Mouse (Mus musculus) megakaryocyte, embryonic 14.5 days (primary cell): ENCODE data around the gene Aatf. TPM values are rescaled to one million over a fixed set of nuclear protein-coding genes. Genes with fewer than 3 reads are reported as not detected.
"Not testable (repeated sequence)": the region's sequence is repeated elsewhere in the genome, so short reads cannot be mapped to it uniquely, and the experiment has no call there.

Experiments
- H3K27me3 ChIP-seq: replicated peaks from 2 replicates; pipeline ENCODE3; 2012; ENCODE audit warnings: inconsistent platforms
- H3K36me3 ChIP-seq: replicated peaks from 2 replicates; pipeline ENCODE3; 2012; ENCODE audit warnings: low read length, inconsistent platforms, mixed read lengths
- H3K4me1 ChIP-seq: 2 replicates; pipeline ENCODE4 v1.6.1; 2012; ENCODE audit warnings: inconsistent platforms
- H3K4me3 ChIP-seq: replicated peaks from 2 replicates; pipeline ENCODE3; 2012; ENCODE audit warnings: moderate library complexity, mild to moderate bottlenecking, inconsistent platforms
- H3K9me3 ChIP-seq: 2 replicates; pipeline ENCODE4 v1.6.1; 2012; ENCODE audit warnings: inconsistent platforms
- FLI1 ChIP-seq: IDR thresholded peaks from 2 replicates; pipeline ENCODE4 v1.6.1; 2012; ENCODE audit warnings: low read length, inconsistent platforms, mixed read lengths
- GATA1 ChIP-seq: IDR thresholded peaks from 3 replicates; pipeline ENCODE4 v1.6.1; 2012; ENCODE audit warnings: mixed read lengths, low read length, inconsistent platforms, borderline replicate concordance
- polyA plus RNA-seq: library from polyadenylated mRNA; stranded (reverse); fragments of >175 nt; gene quantifications from 2 replicates; pipeline ENCODE4 v1.2.3, GENCODE M21; 2012; ENCODE audit warnings: low replicate concordance; ENCODE audit not compliant: insufficient read depth

The Aatf gene
- polyA plus RNA-seq, 1 experiment, result 13.5 TPM

- peaks cover 7% of the 10 kb centered on the region for H3K9me3 ChIP-seq
- H3K4me3 ChIP-seq, result no peak overlapping the region
- peaks cover 29% of the 10 kb centered on the region for H3K27me3 ChIP-seq
- H3K4me1 ChIP-seq, result peaks cover 7% of the 10 kb centered on the region; the same call in 1 of the 2 replicates
- no peaks in the 10 kb centered on the region for H3K36me3 ChIP-seq
- TF ChIP-seq GATA1 (no peak), FLI1 (no peak)
Observed at GRCm38 (mm10) chr11:84411642-84412018, 101.7 kb downstream of the Aatf start.

DNA sequence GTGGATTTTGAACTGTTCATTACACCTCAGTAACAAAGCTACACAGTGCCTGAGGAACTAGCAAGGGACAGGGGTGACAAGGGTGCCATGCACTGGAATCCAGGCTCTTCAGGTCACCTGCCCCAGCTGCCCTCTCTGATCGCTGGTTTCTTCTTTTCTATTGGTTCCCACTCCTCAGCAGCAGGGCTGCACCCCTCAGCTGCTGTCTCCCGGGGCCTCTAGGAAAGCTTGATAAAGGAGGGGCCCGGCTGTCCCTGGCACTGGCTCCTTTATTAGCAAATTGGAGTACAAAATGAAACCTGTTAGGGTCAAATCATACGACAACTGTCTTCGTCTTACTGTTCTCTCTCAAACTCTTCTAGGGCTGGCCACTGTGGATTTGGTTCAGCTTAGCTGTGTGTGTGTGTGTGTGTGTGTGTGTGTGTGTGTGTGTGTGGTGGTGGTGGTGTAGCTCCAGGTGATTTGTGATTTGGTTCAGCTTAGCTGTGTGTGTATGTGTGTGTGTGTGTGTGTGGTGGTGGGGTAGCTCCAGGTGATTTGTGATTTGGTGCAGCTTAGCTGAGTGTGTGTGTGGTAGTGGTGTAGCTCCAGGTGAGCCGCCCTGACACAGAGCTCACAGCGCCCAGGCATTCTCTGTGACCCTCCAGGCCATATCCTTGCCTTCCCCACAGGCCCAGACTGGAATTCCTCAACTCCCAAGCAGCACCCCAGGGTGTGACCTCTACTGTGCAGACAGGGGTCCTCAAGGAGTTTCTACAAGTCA lies 102.3 kb downstream of the Aatf start:
- Histone ChIP-seq H3K9me3 (peaks cover 8% of the 10 kb centered on the region), H3K36me3 (no peaks in the 10 kb centered on the region), H3K4me1 (peaks cover 7% of the 10 kb centered on the region; the same call in 1 of the 2 replicates), H3K4me3 (no peak overlapping the region), H3K27me3 (peaks cover 25% of the 10 kb centered on the region)
- TF ChIP-seq FLI1 (no peak), GATA1 (no peak)

GRCm38 (mm10) chr11:84410383-84410782 lies 102.9 kb downstream of the Aatf start:
- Histone ChIP-seq H3K4me1 (peaks cover 7% of the 10 kb centered on the region; the same call in 1 of the 2 replicates), H3K9me3 (peaks cover 13% of the 10 kb centered on the region)
- TF ChIP-seq FLI1, result no peak
- no peak for TF ChIP-seq GATA1

DNA sequence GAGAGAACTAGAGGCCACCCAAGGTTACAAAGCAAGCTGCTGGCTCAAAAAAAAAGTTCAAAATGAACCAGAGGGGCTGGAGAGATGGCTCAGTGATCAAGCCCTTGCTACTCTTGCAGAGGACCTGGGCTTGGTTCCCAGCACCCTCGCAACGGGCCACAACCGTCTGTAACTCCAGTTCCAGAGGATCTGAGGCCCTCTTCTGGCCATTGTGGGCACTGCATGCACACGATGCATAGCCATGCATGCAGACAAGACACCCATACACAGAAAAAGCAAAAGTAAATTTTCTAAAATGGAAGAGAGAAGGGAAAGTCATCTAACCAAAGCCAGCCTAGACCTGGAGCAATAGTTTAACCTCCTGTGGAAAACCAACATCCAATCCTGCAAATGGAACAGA lies 106.6 kb downstream of the Aatf start:
- peaks cover 7% of the 10 kb centered on the region for H3K27me3 ChIP-seq
- H3K9me3 ChIP-seq, result peaks cover 14% of the 10 kb centered on the region
- TF ChIP-seq FLI1, result no peak
- TF ChIP-seq GATA1, result no peak
- peaks cover 3% of the 10 kb centered on the region for H3K36me3 ChIP-seq
- no peak overlapping the region for H3K4me3 ChIP-seq
- peaks cover 27% of the 10 kb centered on the region for H3K4me1 ChIP-seq

More at GRCm38 (mm10) chr11:84410383-84410782, 102.9 kb downstream of the Aatf start:
- Histone ChIP-seq H3K36me3 (no peaks in the 10 kb centered on the region), H3K4me3 (no peak overlapping the region), H3K27me3 (peaks cover 25% of the 10 kb centered on the region)

DNA sequence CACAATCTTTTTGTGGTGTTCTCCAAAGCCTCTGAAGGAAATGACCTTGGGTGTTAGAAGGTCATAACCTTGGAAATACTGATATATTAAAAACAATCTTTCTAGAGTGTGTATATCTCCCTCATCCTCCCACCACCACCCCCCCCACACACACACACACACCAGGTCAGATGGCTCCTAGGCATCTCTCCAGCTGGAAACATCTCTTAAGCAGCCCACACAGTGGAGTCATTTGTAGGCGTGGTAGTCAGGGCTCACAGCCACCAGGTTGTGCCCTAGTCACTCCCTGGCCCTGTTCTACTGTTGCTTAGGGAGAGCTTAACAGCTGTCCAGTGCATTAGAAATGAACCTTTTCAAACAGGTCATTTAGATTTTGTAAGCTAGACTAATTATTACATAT lies 118.3 kb downstream of the Aatf start:
- TF ChIP-seq FLI1 (no peak), GATA1 (no peak)
- Histone ChIP-seq H3K4me3 (no peak overlapping the region), H3K9me3 (no peaks in the 10 kb centered on the region), H3K27me3 (no peaks in the 10 kb centered on the region), H3K36me3 (peaks cover 94% of the 10 kb centered on the region), H3K4me1 (0 out of 2 replicates have a peak, but pooled peaks cover 4% of the 10 kb centered on the region)

DNA sequence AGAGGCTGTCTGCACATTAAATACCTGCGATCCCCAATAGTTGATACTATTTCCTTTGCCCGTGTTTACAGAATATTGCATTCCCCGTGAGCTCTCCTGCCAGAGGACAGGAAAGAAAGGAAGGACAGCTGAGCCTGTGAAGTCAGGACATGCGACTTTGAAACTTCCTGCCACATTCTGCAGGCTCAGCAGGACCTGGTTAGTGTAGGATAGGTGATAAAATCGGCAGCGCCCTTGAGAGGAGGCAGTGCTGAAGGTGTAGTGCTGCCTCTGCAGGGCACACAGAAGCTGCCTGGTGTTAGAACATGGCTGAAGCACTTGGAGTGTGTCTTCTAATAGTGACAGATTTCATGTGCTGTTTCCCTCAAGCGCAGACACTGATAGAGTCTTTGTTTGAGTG lies 119.8 kb downstream of the Aatf start:
- Histone ChIP-seq H3K4me3 (no peak overlapping the region), H3K4me1 (0 out of 2 replicates have a peak, but pooled peaks cover 4% of the 10 kb centered on the region), H3K9me3 (no peaks in the 10 kb centered on the region), H3K27me3 (no peaks in the 10 kb centered on the region), H3K36me3 (peaks cover 99% of the 10 kb centered on the region)
- TF ChIP-seq FLI1 (no peak), GATA1 (no peak)

- not testable (repeated sequence) for H3K27me3 ChIP-seq, H3K4me1 ChIP-seq, H3K9me3 ChIP-seq, H3K4me3 ChIP-seq
- H3K36me3 ChIP-seq, result peaks cover 91% of the 10 kb centered on the region
Observed at GRCm38 (mm10) chr11:84392066-84392465, 121.3 kb downstream of the Aatf start.

DNA sequence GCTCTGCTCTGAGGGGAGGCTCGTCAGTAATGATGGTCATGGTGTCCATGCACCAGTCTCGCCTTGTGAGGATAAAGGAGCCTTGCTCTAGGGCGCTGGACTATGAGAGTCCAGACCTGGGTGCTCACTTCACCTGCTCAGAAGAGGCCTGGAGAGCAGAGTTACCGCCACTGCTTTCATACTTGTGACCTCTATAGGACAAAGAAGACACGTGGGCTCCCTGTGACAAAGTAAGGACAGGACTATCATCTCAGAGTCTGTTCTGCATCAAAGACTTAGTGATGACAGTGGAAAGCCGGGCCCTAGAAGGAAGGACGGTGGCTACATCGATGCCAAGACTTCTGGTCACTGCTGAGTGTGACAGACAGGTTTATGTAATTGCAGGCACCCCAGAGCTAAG lies 122.2 kb downstream of the Aatf start:
- TF ChIP-seq FLI1, result no peak
- no peak overlapping the region for H3K4me3 ChIP-seq
- H3K36me3 ChIP-seq, result peaks cover 87% of the 10 kb centered on the region
- H3K4me1 ChIP-seq, result no peaks in the 10 kb centered on the region
- H3K9me3 ChIP-seq, result no peaks in the 10 kb centered on the region
- no peaks in the 10 kb centered on the region for H3K27me3 ChIP-seq

DNA sequence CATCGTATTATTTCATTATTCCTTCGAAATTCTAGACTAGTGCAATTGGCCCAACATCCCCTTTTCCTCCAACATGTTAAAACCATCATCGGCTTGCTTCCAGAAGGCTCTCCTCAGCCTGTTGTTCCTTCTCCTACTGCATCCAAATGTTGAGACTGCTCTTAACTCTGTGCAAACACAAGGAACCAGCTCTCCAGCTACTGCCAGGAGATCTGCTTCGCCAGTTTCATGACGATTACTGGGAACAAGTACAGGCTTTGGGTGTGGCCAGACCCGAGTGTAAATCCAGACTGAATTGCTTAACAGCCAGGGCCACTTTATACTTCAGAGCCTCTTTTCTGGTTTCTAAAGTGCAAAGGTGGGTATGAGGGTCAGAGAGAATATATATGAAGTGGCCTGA lies 124.0 kb downstream of the Aatf start:
- TF ChIP-seq FLI1 (no peak), GATA1 (no peak)
- H3K4me1 ChIP-seq, result no peaks in the 10 kb centered on the region
- H3K9me3 ChIP-seq, result no peaks in the 10 kb centered on the region
- no peaks in the 10 kb centered on the region for H3K27me3 ChIP-seq
- H3K36me3 ChIP-seq, result peaks cover 87% of the 10 kb centered on the region
- no peak overlapping the region for H3K4me3 ChIP-seq

GRCm38 (mm10) chr11:84383891-84384290 lies 129.4 kb downstream of the Aatf start:
- no peak overlapping the region for H3K4me3 ChIP-seq
- H3K4me1 ChIP-seq, result no peaks in the 10 kb centered on the region
- no peaks in the 10 kb centered on the region for H3K9me3 ChIP-seq
- H3K36me3 ChIP-seq, result peaks cover 83% of the 10 kb centered on the region
- no peaks in the 10 kb centered on the region for H3K27me3 ChIP-seq
- TF ChIP-seq FLI1 (no peak), GATA1 (no peak)
